Mouse (Mus musculus) activated CD4-positive, CD25-positive, alpha-beta regulatory T cell (primary cell): Measurements from ENCODE around the gene Senp7. TPM values are rescaled to one million over a fixed set of nuclear protein-coding genes. Genes with fewer than 3 reads are reported as not detected.

Experiments
- polyA plus RNA-seq, 2 experiments: library from polyadenylated mRNA; unstranded; fragments of 100-300 nt; shearing (Covaris generic); gene quantifications; one replicate each; pipeline ENCODE4 v1.2.1; 2017

Senp7 gene
- 10 to 100 TPM; 49.9 to 57.8 TPM for polyA plus RNA-seq

GRCm38 (mm10) chr16:56048038-56048437, at the start of gene Senp7:
Gene Senp7, plus strand, starts transcription at chr16:56048338.

GRCm38 (mm10) chr16:56029661-56030082, 18.5 kb upstream of the Senp7 start, which contains the start of gene Pcnp:
Gene Pcnp, minus strand, starts transcription at chr16:56029739.

GRCm38 (mm10) chr16:56037138-56038010, 10.8 kb upstream of the Senp7 start, which contains the start of gene Trmt10c:
Gene Trmt10c, minus strand, starts transcription at chr16:56037819.

GRCm38 (mm10) chr16:56204051-56204450, 155.9 kb downstream of the Senp7 start, which contains the start of gene Impg2:
Gene Impg2, plus strand, starts transcription at chr16:56204313.

Other genes starting within 250 kb of the Senp7 start
- 10 to 100 TPM; 52.3 to 54.8 TPM for gene Nfkbiz, start 209.4 kb upstream of the Senp7 start, polyA plus RNA-seq
- gene Nxpe3, start 153.1 kb upstream of the Senp7 start, polyA plus RNA-seq = 10 to 100 TPM; 28.3 to 28.4 TPM
- gene Cep97, start 113.5 kb upstream of the Senp7 start, polyA plus RNA-seq = 10 to 100 TPM; 32.4 to 34.5 TPM
- gene Rpl24, start 82.1 kb upstream of the Senp7 start, polyA plus RNA-seq = 100 to 1,000 TPM; 635 to 980 TPM
- gene Zbtb11, start 74.5 kb upstream of the Senp7 start, polyA plus RNA-seq = 10 to 100 TPM; 33.0 to 33.2 TPM
- 100 to 1,000 TPM in 1 of 2 experiments, 10 to 100 TPM in 1; 79.4 to 102 TPM for gene Pcnp, start 18.6 kb upstream of the Senp7 start, polyA plus RNA-seq
- 10 to 100 TPM; 26.6 to 33.9 TPM for gene Trmt10c, start 10.5 kb upstream of the Senp7 start, polyA plus RNA-seq
- gene Impg2, start 156.0 kb downstream of the Senp7 start, polyA plus RNA-seq = under 1 TPM; 0.05 to 0.19 TPM